Mouse (Mus musculus) cortical plate, adult 2 months (tissue): ENCODE data around the gene Mis18bp1.
"Not testable (repeated sequence)": the region's sequence is repeated elsewhere in the genome, so short reads cannot be mapped to it uniquely, and the experiment has no call there.

ENCODE experiments used
- CTCF ChIP-seq: fragments of 200-500 bp; IDR thresholded peaks from 2 replicates; pipeline ENCODE4 v1.5.1; 2011; ENCODE audit warnings: mild to moderate bottlenecking, control low read depth, low read length; ENCODE audit not compliant: insufficient read depth; ENCODE audit errors: extremely low read depth
- POLR2A ChIP-seq: fragments of 200-500 bp; IDR thresholded peaks from 2 replicates; pipeline ENCODE4 v1.6.1; 2011; ENCODE audit warnings: mild to moderate bottlenecking, low read length, control low read depth; ENCODE audit not compliant: insufficient read depth; ENCODE audit errors: extremely low read depth

DNA sequence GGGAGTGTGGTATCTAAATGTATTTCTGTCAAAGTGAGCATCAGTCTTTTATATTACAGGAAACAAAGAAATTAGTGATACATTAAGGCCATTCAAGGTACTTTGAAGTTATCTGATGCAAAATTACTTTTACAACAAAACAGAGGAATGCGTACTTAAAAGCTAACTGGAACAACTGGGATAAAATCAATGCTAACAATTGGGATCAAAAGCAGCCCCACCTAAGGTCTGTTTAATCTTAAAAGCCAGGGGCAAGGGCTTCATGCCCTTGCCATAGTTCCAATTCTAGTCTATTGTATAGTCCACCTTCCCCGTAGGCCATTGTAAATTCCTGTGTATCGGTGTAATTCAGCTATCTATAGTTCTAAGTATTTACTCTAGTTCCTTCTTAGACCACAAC lies 57.4 kb downstream of the Mis18bp1 start:
- TF ChIP-seq CTCF, POLR2A: not testable (repeated sequence)
